Mouse (Mus musculus) monocyte, adult 59 days (primary cell): Measurements from ENCODE around the gene Fbxo46. TPM values are rescaled to one million over a fixed set of nuclear protein-coding genes. Genes with fewer than 3 reads are reported as not detected.

Source experiments
- total RNA-seq, 2 experiments: library from RNA; stranded (reverse); gene quantifications; one replicate each; pipeline ENCODE4 v1.2.4; 2023

Gene Fbxo46
- total RNA-seq, result 10 to 100 TPM; 15.2 to 15.6 TPM

DNA sequence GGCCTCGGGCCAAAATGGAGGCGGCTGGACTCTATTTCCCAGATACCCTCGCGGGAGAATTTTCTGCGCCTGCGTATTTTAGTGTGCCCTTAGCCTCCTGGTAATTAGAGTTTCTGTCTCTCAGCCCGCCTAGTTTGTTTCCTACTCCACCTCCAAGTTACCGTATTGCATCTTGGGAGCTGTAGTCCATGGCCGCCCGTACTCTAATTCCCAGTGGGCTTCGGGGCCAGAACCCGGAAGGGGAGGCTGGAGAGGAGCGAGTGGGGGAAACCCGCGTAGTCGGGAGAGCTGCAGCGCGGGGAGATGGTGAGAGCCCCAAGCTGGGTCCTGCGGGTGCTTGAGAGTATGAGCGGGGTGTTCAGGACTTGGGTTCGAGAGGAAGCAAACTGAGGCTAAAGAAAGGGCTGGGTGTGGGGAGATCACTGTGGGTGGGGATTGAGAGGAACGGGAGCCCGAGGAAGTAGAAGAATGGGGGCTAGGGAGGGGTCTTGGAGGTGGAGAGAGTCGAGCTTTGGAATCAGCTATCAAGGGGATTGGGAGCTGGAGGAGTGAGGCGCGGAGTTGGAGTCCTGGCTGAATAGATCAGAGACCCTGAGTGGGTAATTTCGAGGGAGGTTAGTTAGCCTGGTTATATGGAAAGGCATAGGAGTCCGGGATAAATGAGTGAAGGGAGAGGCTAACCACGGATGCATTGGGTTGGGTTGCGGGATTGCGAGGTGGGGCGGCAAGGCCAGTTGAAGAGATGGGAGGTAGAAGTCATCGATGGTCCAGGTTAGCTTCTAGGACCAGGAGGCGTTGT lies at the start of gene Fbxo46:
Gene Fbxo46, plus strand, starts transcription at position 229 of the 799 bp plus-strand sequence.

DNA sequence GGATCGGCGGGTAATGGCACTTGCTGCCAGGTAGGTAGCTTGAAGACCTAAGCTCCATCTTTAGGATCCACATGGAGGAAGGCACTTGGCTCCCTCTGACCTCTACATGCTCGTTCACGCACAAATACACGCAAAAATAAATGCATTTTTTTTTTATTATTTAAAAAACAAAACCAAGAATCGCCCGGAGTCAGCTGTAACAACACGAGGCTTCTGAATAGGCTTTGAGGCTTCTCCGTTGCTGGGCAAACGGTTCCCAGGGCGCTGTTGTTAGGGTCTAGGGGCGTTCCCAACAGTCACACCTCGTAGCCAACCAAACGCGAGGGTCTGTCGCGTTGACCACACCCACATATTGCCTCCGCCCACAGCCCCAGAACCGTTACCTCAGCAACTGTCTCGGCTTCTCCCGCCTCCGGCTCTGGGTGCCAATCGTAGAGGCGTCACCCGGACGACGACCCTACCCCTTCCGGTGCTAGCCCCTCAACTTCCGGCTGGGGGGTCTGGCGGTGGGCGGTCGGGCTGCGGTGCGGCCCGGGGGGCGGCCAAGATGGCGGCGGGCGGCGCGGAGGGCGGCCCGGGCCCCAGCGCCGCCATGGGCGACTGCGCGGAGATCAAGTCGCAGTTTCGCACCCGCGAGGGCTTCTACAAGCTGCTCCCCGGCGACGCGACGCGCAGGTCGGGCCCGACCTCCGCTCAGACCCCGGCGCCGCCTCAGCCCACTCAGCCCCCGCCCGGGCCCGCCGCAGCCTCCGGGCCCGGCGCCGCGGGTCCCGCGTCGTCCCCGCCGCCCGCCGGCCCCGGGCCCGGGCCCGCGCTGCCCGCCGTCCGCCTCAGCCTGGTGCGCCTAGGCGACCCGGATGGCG lies 43.7 kb upstream of the Fbxo46 start, which contains the start of gene Dmwd:
Gene Dmwd, plus strand, starts transcription at position 505 of the 863 bp plus-strand sequence.

GRCm38 (mm10) chr7:19083701-19084100 lies 36.0 kb upstream of the Fbxo46 start, which contains the start of gene Dmpk:
Gene Dmpk (plus strand): TSS chr7:19083849.

DNA sequence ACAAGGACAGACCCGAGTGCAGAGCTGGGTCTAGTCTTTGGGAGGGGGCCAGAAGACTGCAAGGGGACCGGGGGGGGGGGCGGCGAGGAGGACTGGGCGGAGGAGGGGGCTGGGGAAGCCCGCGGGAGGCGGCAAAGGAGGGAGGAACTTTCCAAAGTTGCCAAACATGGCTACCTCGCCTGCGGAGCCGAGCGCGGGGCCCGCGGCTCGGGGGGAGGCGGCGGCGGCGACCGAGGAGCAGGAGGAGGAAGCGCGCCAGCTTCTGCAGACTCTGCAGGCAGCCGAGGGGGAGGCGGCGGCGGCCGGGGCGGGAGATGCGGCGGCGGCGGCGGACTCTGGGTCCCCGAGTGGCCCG lies 25.2 kb upstream of the Fbxo46 start, which contains the start of gene Six5:
Gene Six5, plus strand, starts transcription at position 124 of the 355 bp plus-strand sequence.

DNA sequence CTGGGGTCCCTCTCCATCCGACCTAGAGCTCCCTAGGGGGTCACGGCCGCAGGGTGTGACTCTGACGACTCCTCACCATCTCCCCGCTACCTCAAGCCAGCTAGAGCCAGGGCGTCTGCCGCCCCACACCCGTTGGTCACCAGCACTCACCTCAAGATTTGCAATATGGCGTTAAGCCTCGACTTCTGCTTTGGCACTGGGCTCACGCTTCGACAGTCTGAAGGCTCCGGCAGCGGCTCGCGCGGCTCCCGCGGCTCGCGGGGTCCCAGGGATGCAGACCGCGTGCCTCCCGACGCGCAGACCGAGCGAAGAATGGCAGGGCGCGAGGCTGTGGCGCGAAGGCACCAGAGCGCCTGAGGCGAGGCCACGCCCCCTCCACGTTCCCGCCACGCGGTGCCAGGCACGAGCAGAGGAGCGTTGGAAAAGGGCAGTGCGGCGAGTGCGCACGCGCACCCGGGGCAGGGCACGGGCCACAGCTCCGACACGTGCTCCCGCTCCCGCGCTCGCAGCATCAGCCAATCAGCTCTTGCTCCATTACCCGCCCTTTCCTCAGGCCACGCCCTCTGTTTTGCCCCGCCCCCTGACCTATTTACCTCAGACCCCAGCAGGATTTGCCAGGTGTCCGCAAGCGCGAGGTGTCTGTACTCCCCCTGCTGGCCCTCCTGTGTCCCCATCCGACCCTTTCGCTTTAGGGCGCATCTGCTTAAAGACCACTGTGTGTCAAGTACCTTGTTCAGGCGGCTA lies 1.5 kb upstream of the Fbxo46 start, which contains the start of gene Gm4969:
Gene Gm4969, minus strand, starts transcription at position 341 of the 744 bp plus-strand sequence.

GRCm38 (mm10) chr7:19148875-19149541 lies 29.3 kb downstream of the Fbxo46 start, which contains the start of gene Qpctl:
Gene Qpctl (minus strand): TSS chr7:19149291.

DNA sequence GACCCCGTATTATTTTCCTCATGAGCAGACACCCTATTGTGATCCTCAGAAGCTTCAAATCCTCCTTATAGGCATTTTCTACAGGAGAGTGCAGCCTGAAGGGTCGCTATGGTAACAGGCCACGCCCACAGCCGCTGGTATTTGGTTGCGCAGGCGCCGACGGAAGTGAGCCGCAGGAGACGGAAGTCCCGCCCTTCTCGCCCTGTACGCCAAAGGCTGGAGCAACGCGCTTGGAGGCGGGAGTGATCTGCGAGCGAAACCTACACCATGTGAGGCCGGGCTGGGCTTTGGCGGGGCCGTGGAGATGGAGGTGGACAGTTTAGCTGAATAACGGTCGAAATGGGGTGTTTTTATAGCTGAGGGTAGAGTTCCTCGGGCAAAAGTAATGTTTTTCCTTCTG lies 30.0 kb downstream of the Fbxo46 start, which contains the start of gene Snrpd2:
Gene Snrpd2, plus strand, starts transcription at position 97 of the 400 bp plus-strand sequence.

GRCm38 (mm10) chr7:19165656-19166423 lies 46.2 kb downstream of the Fbxo46 start, which contains the start of gene Gipr:
Gene Gipr (minus strand): TSS chr7:19166127.

GRCm38 (mm10) chr7:19175708-19176515 lies 56.3 kb downstream of the Fbxo46 start, which contains the start of gene Eml2:
Gene Eml2 (plus strand): TSS chr7:19176421.

Other genes with a start within 250 kb of the Fbxo46 start
- gene Pglyrp1, start 248.5 kb upstream of the Fbxo46 start, total RNA-seq, result 100 to 1,000 TPM; 229 to 265 TPM
- 10 to 100 TPM; 21.1 to 24.7 TPM for gene Ccdc61, start 209.4 kb upstream of the Fbxo46 start, total RNA-seq
- gene Nova2, start 194.0 kb upstream of the Fbxo46 start, total RNA-seq, result under 1 TPM in 1 of 2 experiments, not detected in 1; 0.05 TPM
- not detected for gene Nanos2, start 132.5 kb upstream of the Fbxo46 start, total RNA-seq
- 1 to 10 TPM in 1 of 2 experiments, under 1 TPM in 1; 0.79 to 1.0 TPM for gene Mypop, start 128.6 kb upstream of the Fbxo46 start, total RNA-seq
- gene Irf2bp1, start 115.8 kb upstream of the Fbxo46 start, total RNA-seq, result 10 to 100 TPM; 16.4 to 17.3 TPM
- not detected for gene Foxa3, start 96.3 kb upstream of the Fbxo46 start, total RNA-seq
- 10 to 100 TPM; 77.6 to 77.8 TPM for gene Sympk, start 95.5 kb upstream of the Fbxo46 start, total RNA-seq
- not detected for gene Rsph6a, start 65.2 kb upstream of the Fbxo46 start, total RNA-seq
- 1 to 10 TPM; 2.5 to 5.0 TPM for gene Dmwd, start 43.6 kb upstream of the Fbxo46 start, total RNA-seq
- gene Dmpk, start 36.0 kb upstream of the Fbxo46 start, total RNA-seq, result 10 to 100 TPM; 55.7 to 63.9 TPM
- gene Six5, start 25.3 kb upstream of the Fbxo46 start, total RNA-seq, result under 1 TPM; 0.58 to 0.73 TPM
- not detected for gene Gm4969, start 1.5 kb upstream of the Fbxo46 start, total RNA-seq
- gene Qpctl, start 29.4 kb downstream of the Fbxo46 start, total RNA-seq, result 1 to 10 TPM; 9.0 to 9.4 TPM
- gene Snrpd2, start 29.9 kb downstream of the Fbxo46 start, total RNA-seq, result 10 to 100 TPM; 51.0 to 53.8 TPM
- gene Gipr, start 46.3 kb downstream of the Fbxo46 start, total RNA-seq, result not detected
- 10 to 100 TPM; 21.4 to 22.2 TPM for gene Eml2, start 56.6 kb downstream of the Fbxo46 start, total RNA-seq
- gene Gpr4, start 92.7 kb downstream of the Fbxo46 start, total RNA-seq, result not detected
- 10 to 100 TPM; 44.6 to 45.7 TPM for gene Opa3, start 108.5 kb downstream of the Fbxo46 start, total RNA-seq
- 100 to 1,000 TPM; 298 to 304 TPM for gene Vasp, start 152.0 kb downstream of the Fbxo46 start, total RNA-seq
- gene Ppm1n, start 160.2 kb downstream of the Fbxo46 start, total RNA-seq, result 1 to 10 TPM; 2.5 to 9.1 TPM
- gene Rtn2, start 162.8 kb downstream of the Fbxo46 start, total RNA-seq, result 1 to 10 TPM in 1 of 2 experiments, under 1 TPM in 1; 0.88 to 1.1 TPM
- 1,000 to 10,000 TPM; 2,539 to 2,823 TPM for gene Fosb, start 190.2 kb downstream of the Fbxo46 start, total RNA-seq
- gene Ercc1, start 224.9 kb downstream of the Fbxo46 start, total RNA-seq, result 10 to 100 TPM; 29.1 to 29.3 TPM
- gene Cd3eap, start 239.6 kb downstream of the Fbxo46 start, total RNA-seq, result 1 to 10 TPM; 7.0 to 8.7 TPM
- gene Ppp1r13l, start 239.9 kb downstream of the Fbxo46 start, total RNA-seq, result 1 to 10 TPM; 1.3 to 4.3 TPM